Mouse (Mus musculus) layer of hippocampus, adult 2 months (tissue): ENCODE data around the gene Tmem237. TPM values are rescaled to one million over a fixed set of nuclear protein-coding genes. Genes with fewer than 3 reads are reported as not detected.

Experiments
- DNase-seq, 2 experiments: peaks; one replicate each; pipeline ENCODE4 v3.0.0; 2022; ENCODE audit warnings: low spot score in 2 of 2
- H3K27ac ChIP-seq: fragments of 200-600 bp; 2 replicates; pipeline ENCODE4 v1.8.1; 2022
- H3K4me3 ChIP-seq: fragments of 200-600 bp; 2 replicates; pipeline ENCODE4 v1.8.1; 2022; ENCODE audit warnings: mild to moderate bottlenecking
- CTCF ChIP-seq: fragments of 200-600 bp; conservative IDR thresholded peaks from 2 replicates; pipeline ENCODE4 v1.8.1; 2022; ENCODE audit warnings: antibody characterized with exemption, mild to moderate bottlenecking, moderate library complexity
- total RNA-seq, 2 experiments: library from RNA; stranded (reverse); gene quantifications; 2 replicates each; pipeline ENCODE4 v1.2.3; 2021

Tmem237 gene
- total RNA-seq, 2 experiments from 2014 or later = 29.8 to 31.6 TPM

- DNase-seq = no peak
- no peak for TF ChIP-seq CTCF
Observed at GRCm38 (mm10) chr1:59157846-59158245, 37.6 kb upstream of the Tmem237 start.

GRCm38 (mm10) chr1:59152346-59152745, 32.1 kb upstream of the Tmem237 start:
- H3K27ac ChIP-seq = no peak overlapping the region
- DNase-seq = no peak
- H3K4me3 ChIP-seq = no peak overlapping the region
- no peak for TF ChIP-seq CTCF

More at GRCm38 (mm10) chr1:59157846-59158245, 37.6 kb upstream of the Tmem237 start:
- no peak overlapping the region for H3K27ac ChIP-seq
- no peak overlapping the region for H3K4me3 ChIP-seq

- no peak overlapping the region for H3K4me3 ChIP-seq
- no peak for TF ChIP-seq CTCF
- no peak for DNase-seq
Observed at GRCm38 (mm10) chr1:59150542-59150941, 30.3 kb upstream of the Tmem237 start.

GRCm38 (mm10) chr1:59144543-59144942, 24.3 kb upstream of the Tmem237 start:
- DNase-seq = no peak
- Histone ChIP-seq H3K4me3 (no peak overlapping the region), H3K27ac (no peak overlapping the region)
- TF ChIP-seq CTCF = peak; percentile 62

More at GRCm38 (mm10) chr1:59150542-59150941, 30.3 kb upstream of the Tmem237 start:
- no peak overlapping the region for H3K27ac ChIP-seq

DNA sequence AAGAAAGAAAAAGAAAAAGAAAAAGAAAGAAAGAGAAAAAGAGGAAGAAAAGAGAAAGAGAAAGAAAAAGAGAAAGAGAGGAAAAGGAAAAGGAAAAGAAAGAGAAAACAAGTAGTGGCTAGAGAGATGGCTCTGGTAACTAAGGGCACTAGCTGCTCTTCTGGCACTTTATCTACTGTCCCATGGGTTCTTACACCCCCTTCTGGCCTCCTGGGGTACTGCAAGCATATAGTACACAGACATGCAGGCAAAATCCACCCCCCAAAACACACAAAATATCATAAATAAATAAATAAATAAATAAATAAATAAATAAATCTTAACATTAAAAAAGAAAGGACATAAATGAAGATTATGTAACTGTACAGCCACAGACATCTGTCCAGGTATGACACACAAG, 22.6 kb upstream of the Tmem237 start:
- peak; percentile 77 for TF ChIP-seq CTCF
- DNase-seq = no peak
- H3K27ac ChIP-seq = no peak overlapping the region
- no peak overlapping the region for H3K4me3 ChIP-seq

DNA sequence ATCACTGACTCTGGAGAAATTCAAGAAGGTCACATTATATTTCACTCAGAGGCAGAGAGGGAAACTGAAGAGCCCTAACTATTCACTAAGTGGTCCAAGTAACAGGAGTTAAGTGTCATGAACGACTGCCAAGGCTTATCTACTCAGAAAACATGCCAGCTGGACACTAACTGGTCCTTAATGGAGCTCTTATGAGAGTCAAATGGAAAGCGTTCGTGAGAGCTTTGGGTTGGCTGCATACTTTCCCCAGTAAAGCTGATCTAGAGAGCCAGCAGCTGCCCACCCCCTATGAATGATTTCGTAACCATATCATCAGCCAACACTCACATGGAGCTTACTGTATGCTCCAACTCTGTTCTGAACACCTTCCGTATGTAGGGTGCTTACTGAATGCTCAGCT, 14.2 kb upstream of the Tmem237 start:
- TF ChIP-seq CTCF = no peak
- DNase-seq = no peak
- no peak overlapping the region for H3K27ac ChIP-seq
- no peak overlapping the region for H3K4me3 ChIP-seq

- DNase-seq = no peak
- Histone ChIP-seq H3K4me3 (no peak overlapping the region), H3K27ac (no peak overlapping the region)
- no peak for TF ChIP-seq CTCF
Observed at GRCm38 (mm10) chr1:59128879-59129278, 8.7 kb upstream of the Tmem237 start.

DNA sequence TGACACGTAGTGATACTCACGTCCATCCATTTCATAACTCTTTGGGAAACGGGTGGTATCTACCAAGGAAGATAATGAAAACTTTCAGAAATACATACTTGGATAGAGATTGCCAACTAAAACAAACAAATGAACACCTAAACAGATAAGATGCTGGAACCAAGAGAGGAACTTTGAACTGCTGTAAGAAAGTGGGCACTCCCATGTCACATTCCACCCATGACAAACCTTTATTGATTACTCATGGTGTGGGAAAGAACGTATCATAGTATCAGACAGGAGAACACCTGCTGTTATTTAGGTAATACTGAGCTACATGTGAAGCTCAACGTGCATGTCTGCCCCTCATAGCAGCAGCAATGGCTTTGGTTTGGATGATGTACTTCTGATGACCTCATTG, 5.3 kb upstream of the Tmem237 start:
- no peak overlapping the region for H3K27ac ChIP-seq
- no peak for TF ChIP-seq CTCF

GRCm38 (mm10) chr1:59110524-59110923, 9.7 kb downstream of the Tmem237 start:
- H3K4me3 ChIP-seq = no peak overlapping the region

More for the DNA sequence above, 5.3 kb upstream of the Tmem237 start:
- no peak overlapping the region for H3K4me3 ChIP-seq
- DNase-seq = no peak

DNA sequence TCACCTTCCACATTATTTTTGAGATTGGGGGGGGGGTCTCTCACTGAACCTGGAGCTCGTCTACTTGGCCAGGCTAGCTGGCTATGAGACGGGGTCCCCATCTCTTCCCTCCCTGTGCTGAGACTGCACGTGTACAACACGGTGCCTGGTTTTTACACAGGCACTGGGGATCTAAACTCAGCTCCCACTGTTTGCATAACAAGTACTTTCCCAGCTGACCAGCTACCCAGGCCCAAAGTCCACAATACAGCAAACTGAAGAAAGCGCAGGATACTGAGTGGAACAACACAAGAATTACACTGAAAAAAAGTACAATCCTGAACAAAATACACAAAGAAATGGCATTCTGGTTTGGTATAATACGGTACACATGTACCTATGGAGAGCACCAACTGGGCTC, 18.1 kb downstream of the Tmem237 start:
- TF ChIP-seq CTCF = no peak
- no peak overlapping the region for H3K4me3 ChIP-seq
- no peak for DNase-seq
- no peak overlapping the region for H3K27ac ChIP-seq

More at GRCm38 (mm10) chr1:59110524-59110923, 9.7 kb downstream of the Tmem237 start:
- DNase-seq = no peak
- no peak for TF ChIP-seq CTCF
- no peak overlapping the region for H3K27ac ChIP-seq

DNA sequence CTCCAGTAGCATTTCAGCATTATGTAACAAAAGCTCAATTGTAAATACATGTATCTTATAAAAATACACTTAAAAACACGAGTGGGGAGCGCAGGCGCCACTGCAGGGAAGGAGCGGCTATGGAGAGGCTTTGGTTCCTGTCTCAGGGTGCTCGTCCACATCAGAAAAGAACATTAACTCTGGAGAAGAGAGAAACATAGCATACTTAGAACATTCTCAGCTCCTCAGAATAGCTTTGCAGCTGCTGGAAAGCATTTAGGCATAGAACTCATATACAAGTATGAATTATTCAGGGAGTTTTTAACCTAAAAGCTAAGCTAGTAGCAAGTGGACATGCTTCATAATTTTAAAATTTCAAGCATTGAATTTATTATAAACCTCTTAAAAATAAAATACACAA, 19.2 kb downstream of the Tmem237 start:
- no peak for DNase-seq
- Histone ChIP-seq H3K4me3 (no peak overlapping the region), H3K27ac (no peak overlapping the region)
- no peak for TF ChIP-seq CTCF

DNA sequence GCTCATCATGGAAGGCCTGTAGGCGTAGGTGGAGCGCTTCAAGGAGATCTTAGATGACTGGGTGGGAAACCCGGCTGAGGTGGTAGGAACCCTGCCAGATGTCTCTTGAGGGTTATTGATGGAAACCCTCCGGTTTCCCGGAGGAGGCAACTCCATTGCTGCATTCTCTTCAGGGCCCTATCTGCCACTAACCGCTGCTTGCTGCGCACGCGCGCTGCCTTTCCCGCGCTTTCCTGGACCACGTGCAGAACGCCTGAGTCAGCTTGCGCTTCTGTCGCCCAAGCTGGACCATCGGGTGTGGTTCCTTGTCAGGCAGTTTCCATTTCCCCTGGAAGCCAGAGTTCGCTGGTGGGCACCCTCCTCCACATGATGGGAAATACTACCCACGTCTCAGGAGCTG, 25.5 kb downstream of the Tmem237 start, which contains the start of gene C2cd6:
Gene C2cd6, minus strand, starts transcription at position 196 of the 400 bp plus-strand sequence.
- Histone ChIP-seq H3K4me3 (no peak within 1 kb of the TSS), H3K27ac (no peak within 1 kb of the TSS)
- no peak for DNase-seq
- no peak for TF ChIP-seq CTCF

DNA sequence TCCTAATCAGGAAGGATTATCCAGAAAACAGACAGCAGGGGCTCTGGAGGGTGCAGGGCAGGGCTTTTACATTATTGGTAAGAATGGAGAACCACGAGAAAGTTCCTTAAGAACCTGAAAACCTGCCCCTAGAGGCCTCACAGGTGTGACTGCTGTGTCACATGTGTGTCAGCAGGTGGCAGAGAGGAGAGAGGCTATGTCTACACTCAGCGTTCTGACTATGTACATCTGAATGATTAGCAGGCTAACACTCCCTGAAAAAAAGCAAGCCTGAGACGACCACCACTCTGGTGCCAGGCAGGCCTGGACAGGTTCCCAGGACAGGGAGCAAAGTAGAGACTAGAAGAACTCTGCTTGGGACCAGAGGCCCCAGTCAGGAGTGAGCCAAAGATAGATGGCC, 49.3 kb downstream of the Tmem237 start:
- Histone ChIP-seq H3K27ac (no peak overlapping the region), H3K4me3 (no peak overlapping the region)
- TF ChIP-seq CTCF = no peak; the same call in 1 of the 2 replicates
- DNase-seq = no peak

DNA sequence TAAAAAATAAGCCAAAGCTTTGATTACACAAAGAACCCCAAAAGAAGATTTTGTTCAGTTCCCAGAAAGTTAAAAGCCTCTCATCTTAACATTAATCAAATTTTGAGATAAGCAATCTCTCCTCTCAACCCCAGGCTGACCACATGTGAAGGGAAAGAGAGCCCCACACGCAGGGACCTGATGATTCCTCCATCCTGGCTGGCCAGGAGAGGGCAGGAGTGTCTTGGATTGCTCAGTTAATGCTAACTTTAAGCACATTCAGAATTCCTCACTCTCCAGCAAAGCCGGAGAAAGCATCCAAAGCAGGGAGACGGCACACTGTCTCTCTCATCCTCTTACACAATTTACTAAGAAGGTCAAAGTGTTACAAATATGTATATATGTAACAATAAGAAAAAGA, 52.2 kb downstream of the Tmem237 start:
- Histone ChIP-seq H3K27ac (no peak overlapping the region), H3K4me3 (no peak overlapping the region)
- DNase-seq = no peak
- peak; percentile 68 for TF ChIP-seq CTCF

DNA sequence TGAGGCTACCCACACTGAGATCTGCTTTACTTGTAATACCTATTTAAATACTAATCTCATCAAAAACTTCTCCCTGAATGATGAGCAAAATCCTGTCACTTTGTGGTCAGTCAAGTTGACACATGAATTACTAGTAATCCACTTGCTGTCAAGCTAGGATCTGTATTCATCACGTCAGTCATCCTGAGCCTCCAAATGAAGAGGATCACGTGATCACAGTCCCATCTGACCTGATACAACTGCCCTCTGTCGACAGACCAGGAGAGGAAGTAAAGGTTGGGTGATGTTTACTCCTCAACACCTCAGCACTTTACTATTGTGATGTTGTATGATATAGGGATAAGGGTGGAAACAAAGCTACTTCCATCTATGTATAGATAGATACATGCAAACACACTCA, 56.5 kb downstream of the Tmem237 start:
- DNase-seq = no peak
- Histone ChIP-seq H3K27ac (no peak overlapping the region), H3K4me3 (no peak overlapping the region)
- no peak for TF ChIP-seq CTCF
